Mouse (Mus musculus) ES-E14 (cell line): ENCODE measurements around the gene Elovl5. TPM values are rescaled to one million over a fixed set of nuclear protein-coding genes. Genes with fewer than 3 reads are reported as not detected.
"Not testable (repeated sequence)": the region's sequence is repeated elsewhere in the genome, so short reads cannot be mapped to it uniquely, and the experiment has no call there.

ENCODE experiments used
- DNase-seq: peaks from one replicate; pipeline ENCODE4 v3.0.0-alpha.2; 2013; ENCODE audit warnings: low read depth, low spot score
- H3K27ac ChIP-seq: 2 replicates; pipeline ENCODE4 v1.5.1; 2012; ENCODE audit warnings: low read depth, mild to moderate bottlenecking, low read length, moderate library complexity, mixed read lengths; ENCODE audit not compliant: poor library complexity, insufficient read depth, severe bottlenecking
- H3K36me3 ChIP-seq: 2 replicates; pipeline ENCODE4 v1.6.1; 2012; ENCODE audit warnings: mild to moderate bottlenecking, low read length, moderate library complexity, mixed read lengths; ENCODE audit not compliant: control insufficient read depth, poor library complexity, insufficient read depth, severe bottlenecking
- H3K4me1 ChIP-seq, 2 experiments: fragments of 150-350 bp in 1 of 2; sonication (generic) in 1 of 2; 2 replicates each; pipeline ENCODE4 v1.6.1; 2012; ENCODE audit warnings: low read length in 2 of 2, mild to moderate bottlenecking in 1 of 2, mixed read lengths in 1 of 2; ENCODE audit not compliant: control insufficient read depth in 2 of 2, insufficient read depth in 2 of 2, poor library complexity in 1 of 2
- H3K4me3 ChIP-seq, 2 experiments: fragments of 150-350 bp in 1 of 2; sonication (generic) in 1 of 2; 2 replicates each; pipeline ENCODE4 v1.5.1; 2012; ENCODE audit warnings: low read length in 2 of 2, low read depth in 1 of 2, mild to moderate bottlenecking in 1 of 2, mixed read lengths in 1 of 2; ENCODE audit not compliant: insufficient read depth in 1 of 2, poor library complexity in 1 of 2, severe bottlenecking in 1 of 2
- H3K9ac ChIP-seq: 2 replicates; pipeline ENCODE4 v1.6.1; 2012; ENCODE audit warnings: low read depth, mild to moderate bottlenecking, low read length, mixed read lengths; ENCODE audit not compliant: poor library complexity, insufficient read depth, severe bottlenecking
- H3K9me3 ChIP-seq: fragments of 150-350 bp; sonication (generic); 2 replicates; pipeline ENCODE4 v1.6.1; 2012; ENCODE audit warnings: low read depth, mild to moderate bottlenecking, low read length; ENCODE audit not compliant: control insufficient read depth, insufficient read depth
- CHD2 ChIP-seq: IDR thresholded peaks from 2 replicates; pipeline ENCODE4 v1.6.1; 2014; ENCODE audit warnings: mild to moderate bottlenecking, low read depth, low read length, inconsistent platforms
- HCFC1 ChIP-seq: IDR thresholded peaks from 2 replicates; pipeline ENCODE4 v1.6.1; 2012; ENCODE audit warnings: low read length, inconsistent platforms, borderline replicate concordance; ENCODE audit not compliant: insufficient read depth
- MAFK ChIP-seq: IDR thresholded peaks from 2 replicates; pipeline ENCODE4 v1.6.1; 2014; ENCODE audit warnings: mild to moderate bottlenecking, low read depth, low read length, inconsistent platforms; ENCODE audit not compliant: insufficient read depth
- ZC3H11A ChIP-seq: IDR thresholded peaks from 2 replicates; pipeline ENCODE4 v1.6.1; 2012; ENCODE audit warnings: low read depth, mild to moderate bottlenecking, inconsistent platforms, low read length, borderline replicate concordance
- ZNF384 ChIP-seq: IDR thresholded peaks from 2 replicates; pipeline ENCODE4 v1.6.1; 2012; ENCODE audit warnings: low read depth, low read length, inconsistent platforms
- in situ Hi-C, 2 experiments: fragments of 600-800 bp; cut with MboI; formaldehyde crosslinking; loops; one replicate each; pipeline ENCODE4 v1.15.1; 2025; ENCODE audit warnings: low sequenced_read_pairs in 2 of 2, inconsistent platforms in 1 of 2; ENCODE audit not compliant: unreplicated experiment in 2 of 2
- total RNA-seq: library from RNA; depleted of rRNA; stranded (reverse); fragments of 300-350 nt; gene quantifications from 2 replicates; pipeline ENCODE4 v1.2.3, GENCODE M21; 2012

Gene Elovl5
- total RNA-seq, 1 experiment = 118 TPM

DNA sequence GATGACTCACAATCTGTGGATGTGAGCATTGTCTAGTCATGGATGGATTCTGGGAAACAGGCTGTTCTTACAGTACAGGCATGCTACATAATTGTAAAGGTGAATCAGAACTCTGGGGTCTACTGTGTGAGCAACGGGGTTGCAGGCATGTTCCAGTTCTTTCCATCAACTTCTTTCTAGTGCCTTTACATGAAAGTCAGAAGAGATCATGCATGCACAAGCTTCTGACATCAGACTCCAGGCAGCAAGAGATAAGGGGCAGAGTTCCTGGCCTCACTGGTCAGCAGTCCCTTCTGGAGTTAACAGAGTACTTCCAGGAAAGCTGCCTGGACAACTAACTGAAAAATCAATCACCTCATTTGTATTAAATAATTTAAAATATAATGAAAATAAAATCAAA is 75.9 kb downstream of the Elovl5 start:
- Histone ChIP-seq H3K36me3 (no peaks in the 10 kb centered on the region), H3K4me3 (no peak overlapping the region), H3K4me1 (no peaks in the 10 kb centered on the region), H3K27ac (no peak overlapping the region), H3K9me3 (no peaks in the 10 kb centered on the region), H3K9ac (no peak overlapping the region)
- in situ Hi-C loops = no loop called here
- TF ChIP-seq ZNF384 (no peak), ZC3H11A (no peak), CHD2 (no peak), HCFC1 (no peak), MAFK (no peak)
- no peak for DNase-seq

DNA sequence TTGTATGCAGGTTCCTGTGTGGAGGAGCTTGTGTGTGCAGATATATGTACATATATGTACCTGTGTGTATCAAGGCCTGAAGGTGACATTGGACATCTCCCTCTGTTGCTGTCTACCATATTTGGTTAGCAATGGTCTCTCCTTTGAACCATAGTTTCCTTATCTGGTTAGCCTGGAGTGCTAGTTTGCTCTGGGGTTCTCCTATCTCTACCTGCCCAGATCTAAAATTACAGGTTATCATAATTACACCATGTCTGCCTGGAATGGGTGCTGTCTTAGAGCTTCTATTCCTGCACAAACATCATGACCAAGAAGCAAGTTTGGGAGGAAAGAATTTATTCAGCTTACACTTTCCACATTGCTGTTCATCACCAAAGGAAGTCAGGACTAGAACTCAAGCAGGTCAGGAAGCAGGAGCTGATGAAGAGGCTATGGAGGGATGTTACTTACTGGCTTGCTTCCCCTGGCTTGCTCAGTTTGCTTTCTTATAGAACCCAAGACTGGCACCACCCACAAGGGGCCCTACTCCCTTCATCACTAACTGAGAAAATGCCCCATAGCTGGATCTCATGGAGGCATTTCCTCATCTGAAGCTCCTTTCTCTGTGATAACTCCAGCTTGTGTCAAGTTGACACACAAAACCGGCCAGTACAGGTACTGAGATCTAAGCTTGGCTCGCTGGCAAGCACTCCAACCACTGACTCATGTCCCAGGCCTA is 76.5 kb downstream of the Elovl5 start:
- in situ Hi-C loops, DNase-seq, H3K9ac ChIP-seq, H3K4me3 ChIP-seq, H3K4me1 ChIP-seq, H3K36me3 ChIP-seq, H3K27ac ChIP-seq, H3K9me3 ChIP-seq: not testable (repeated sequence)

DNA sequence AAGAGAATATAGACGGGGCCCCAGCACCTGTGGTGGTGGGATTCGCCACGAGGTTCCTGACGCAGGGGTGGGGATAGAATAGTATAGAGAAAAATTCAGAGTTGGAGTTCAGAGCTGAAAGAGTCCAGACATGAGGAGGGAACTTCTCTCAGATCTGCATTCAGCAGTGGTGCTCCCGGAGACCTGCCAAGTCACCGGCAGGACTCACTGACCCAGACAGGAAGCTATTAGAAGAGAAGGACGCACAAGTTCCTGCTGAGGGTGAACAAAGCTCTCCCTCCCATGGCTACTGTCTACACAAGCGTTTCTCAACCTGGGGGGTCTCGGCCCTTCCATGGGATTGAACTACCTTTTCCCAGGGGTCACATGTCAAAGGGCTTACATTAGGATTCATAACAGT is 78.1 kb downstream of the Elovl5 start:
- Histone ChIP-seq H3K4me3 (no peak overlapping the region), H3K4me1 (peaks cover 3 to 4% of the 10 kb centered on the region in 2 experiments; a peak in 2 of 4 replicates), H3K9me3 (no peaks in the 10 kb centered on the region), H3K27ac (no peak overlapping the region), H3K36me3 (no peaks in the 10 kb centered on the region), H3K9ac (no peak overlapping the region)
- in situ Hi-C loops = no loop called here
- DNase-seq = no peak
- TF ChIP-seq CHD2 (no peak), HCFC1 (no peak), MAFK (no peak), ZNF384 (no peak), ZC3H11A (no peak)

DNA sequence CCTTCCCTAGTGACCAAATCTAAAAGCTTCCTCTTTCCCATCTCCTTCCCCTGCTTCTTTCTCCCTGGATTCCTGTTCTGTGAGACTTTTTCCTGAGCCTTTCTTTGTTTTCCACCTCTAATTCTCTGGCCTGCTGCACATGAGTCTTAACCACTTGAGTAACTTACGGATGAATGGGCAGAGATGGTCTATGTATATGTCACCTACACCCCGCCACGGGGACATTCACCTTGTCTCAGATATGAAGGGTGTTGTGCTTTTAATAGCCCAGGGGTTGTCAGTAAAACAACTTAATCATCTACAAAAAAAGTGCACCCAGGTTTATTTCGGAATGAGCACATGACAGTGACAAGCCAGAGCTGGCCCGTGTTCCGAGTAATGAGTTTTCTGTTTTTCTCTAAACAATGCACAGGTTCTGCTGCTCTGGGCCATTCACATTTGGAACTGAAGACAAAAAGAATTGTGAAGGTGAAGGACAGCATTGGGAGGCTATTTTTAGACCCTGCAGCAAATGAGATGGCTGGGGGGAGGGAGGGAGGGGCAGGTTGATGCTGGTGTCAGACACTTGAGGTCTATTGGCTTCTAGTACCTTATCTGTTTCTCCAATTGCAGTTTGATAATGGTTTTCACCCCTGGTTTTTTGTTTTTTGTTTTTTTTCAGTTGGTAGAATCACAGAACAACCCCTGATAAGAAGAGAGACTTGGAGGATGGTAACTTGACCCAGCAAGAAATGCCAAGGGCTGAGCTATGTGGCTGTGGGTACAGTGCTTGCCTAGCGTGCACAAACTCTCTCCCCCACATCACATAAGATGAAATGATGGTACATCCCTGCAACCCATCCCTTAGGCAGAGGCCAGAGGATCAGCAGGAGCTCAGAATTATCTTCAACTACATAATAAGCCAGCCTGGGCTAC is 83.7 kb downstream of the Elovl5 start:
- Histone ChIP-seq H3K27ac (no peak overlapping the region), H3K4me3 (no peak overlapping the region), H3K9me3 (no peaks in the 10 kb centered on the region), H3K36me3 (no peaks in the 10 kb centered on the region), H3K4me1 (peaks cover 3 to 4% of the 10 kb centered on the region in 2 experiments; a peak in 2 of 4 replicates), H3K9ac (no peak overlapping the region)
- no peak for TF ChIP-seq ZC3H11A
- TF ChIP-seq HCFC1 = no peak
- TF ChIP-seq CHD2 = no peak
- no peak for TF ChIP-seq ZNF384
- no peak for TF ChIP-seq MAFK
- no peak for DNase-seq
- in situ Hi-C loops = no loop called here
